Mouse (Mus musculus): ENCODE measurements around the gene Bmp7. TPM values are rescaled to one million over a fixed set of nuclear protein-coding genes. Genes with fewer than 3 reads are reported as not detected.

Gene Bmp7
- polyA plus RNA-seq, 1 experiment from 2014 or later = 7.4 TPM

GRCm38 (mm10) chr2:172924961-172925360 is 15.2 kb downstream of the Bmp7 start:
- H3K9me3 ChIP-seq (ENCODE audit: control insufficient read depth, low read length) = no peaks in the 10 kb centered on the region
- ATAC-seq = no peak
- no peak overlapping the region for H3K4me3 ChIP-seq (replicated peaks; ENCODE audit: low read length)
- no peak overlapping the region for H3K9ac ChIP-seq (replicated peaks; ENCODE audit: low read depth, low read length)
- WGBS = 35% methylated on average over 6 of the region's 6 CpGs
- H3K27ac ChIP-seq (ENCODE audit: low read length) = no peak overlapping the region
- no peaks in the 10 kb centered on the region for H3K27me3 ChIP-seq (replicated peaks; ENCODE audit: control insufficient read depth, insufficient read depth, low read length)
- no peaks in the 10 kb centered on the region for H3K4me1 ChIP-seq (replicated peaks; ENCODE audit: control insufficient read depth, insufficient read depth, low read length)
- no peak overlapping the region for H3K4me2 ChIP-seq (ENCODE audit: low read length)
- H3K36me3 ChIP-seq (ENCODE audit: control insufficient read depth, insufficient read depth) = no peaks in the 10 kb centered on the region

DNA sequence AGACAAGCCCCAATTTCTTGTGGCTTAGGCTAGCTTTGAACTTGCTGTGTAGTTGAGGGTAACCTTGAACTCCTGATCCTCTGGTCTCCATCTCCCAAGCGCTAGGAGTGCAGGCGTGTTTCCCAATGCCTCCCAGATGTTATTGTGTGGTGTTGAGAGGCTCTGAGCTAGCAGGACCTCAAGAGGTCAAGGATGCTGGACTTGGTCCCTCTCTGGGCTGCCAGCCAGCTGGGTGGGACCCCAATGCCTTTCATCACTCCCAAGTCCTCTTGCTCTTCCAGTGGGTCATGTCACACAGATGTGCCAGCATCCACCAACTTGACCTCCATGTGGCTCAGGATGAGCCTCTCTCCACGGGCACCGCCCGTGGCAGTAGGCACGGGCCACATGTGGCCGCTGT is 16.9 kb downstream of the Bmp7 start:
- Histone ChIP-seq H3K9me3 (ENCODE audit: control insufficient read depth, low read length) (no peaks in the 10 kb centered on the region), H3K27ac (ENCODE audit: low read length) (no peak overlapping the region), H3K27me3 (replicated peaks; ENCODE audit: control insufficient read depth, insufficient read depth, low read length) (no peaks in the 10 kb centered on the region), H3K4me2 (ENCODE audit: low read length) (no peak overlapping the region), H3K9ac (replicated peaks; ENCODE audit: low read depth, low read length) (no peak overlapping the region), H3K36me3 (ENCODE audit: control insufficient read depth, insufficient read depth) (no peaks in the 10 kb centered on the region), H3K4me1 (replicated peaks; ENCODE audit: control insufficient read depth, insufficient read depth, low read length) (no peaks in the 10 kb centered on the region), H3K4me3 (replicated peaks; ENCODE audit: low read length) (no peak overlapping the region)
- WGBS = 97% methylated on average over 7 of the region's 7 CpGs
- ATAC-seq = no peak

- WGBS = 47% methylated on average over 5 of the region's 5 CpGs
- H3K4me2 ChIP-seq (ENCODE audit: low read length) = no peak overlapping the region
- no peak overlapping the region for H3K27ac ChIP-seq (ENCODE audit: low read length)
- H3K4me3 ChIP-seq (replicated peaks; ENCODE audit: low read length) = no peak overlapping the region
- H3K9me3 ChIP-seq (ENCODE audit: control insufficient read depth, low read length) = no peaks in the 10 kb centered on the region
- no peak overlapping the region for H3K9ac ChIP-seq (replicated peaks; ENCODE audit: low read depth, low read length)
- H3K4me1 ChIP-seq (replicated peaks; ENCODE audit: control insufficient read depth, insufficient read depth, low read length) = no peaks in the 10 kb centered on the region
- no peaks in the 10 kb centered on the region for H3K36me3 ChIP-seq (ENCODE audit: control insufficient read depth, insufficient read depth)
- no peak for ATAC-seq
- H3K27me3 ChIP-seq (replicated peaks; ENCODE audit: control insufficient read depth, insufficient read depth, low read length) = no peaks in the 10 kb centered on the region
These were observed 17.5 kb downstream of the Bmp7 start for GRCm38 (mm10) chr2:172922597-172922996.

GRCm38 (mm10) chr2:172914018-172914417 is 26.1 kb downstream of the Bmp7 start:
- Histone ChIP-seq H3K4me3 (replicated peaks; ENCODE audit: low read length) (no peak overlapping the region), H3K36me3 (ENCODE audit: control insufficient read depth, insufficient read depth) (no peaks in the 10 kb centered on the region), H3K9ac (replicated peaks; ENCODE audit: low read depth, low read length) (no peak overlapping the region), H3K4me1 (replicated peaks; ENCODE audit: control insufficient read depth, insufficient read depth, low read length) (no peaks in the 10 kb centered on the region; the same call in 1 of the 2 replicates), H3K4me2 (ENCODE audit: low read length) (no peak overlapping the region), H3K27ac (ENCODE audit: low read length) (no peak overlapping the region), H3K9me3 (ENCODE audit: control insufficient read depth, low read length) (no peaks in the 10 kb centered on the region), H3K27me3 (replicated peaks; ENCODE audit: control insufficient read depth, insufficient read depth, low read length) (no peaks in the 10 kb centered on the region)
- WGBS = 86% methylated on average over 14 of the region's 14 CpGs
- no peak for ATAC-seq

DNA sequence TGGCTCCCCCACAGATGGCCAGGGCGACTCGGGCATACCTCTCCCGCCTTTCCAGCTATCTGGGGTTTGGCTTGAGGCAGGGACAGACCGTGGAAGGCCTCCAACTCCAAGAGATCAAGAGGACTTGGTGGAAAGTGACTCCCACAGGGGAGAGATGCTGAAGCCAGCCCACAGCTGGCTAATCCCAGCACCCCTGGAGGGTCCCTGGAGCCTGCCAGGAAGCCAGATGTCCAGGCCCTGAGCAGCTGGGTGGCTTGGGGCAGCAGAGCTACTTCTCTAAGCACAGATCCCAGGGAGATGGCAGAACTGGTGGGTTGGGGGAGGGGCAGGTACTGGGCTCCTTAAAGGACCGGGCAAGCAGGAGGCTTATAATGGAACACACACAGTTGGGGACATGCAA is 28.4 kb downstream of the Bmp7 start:
- Histone ChIP-seq H3K9me3 (ENCODE audit: control insufficient read depth, low read length) (no peaks in the 10 kb centered on the region), H3K4me3 (replicated peaks; ENCODE audit: low read length) (no peak overlapping the region), H3K4me2 (ENCODE audit: low read length) (no peak overlapping the region), H3K27ac (ENCODE audit: low read length) (no peak overlapping the region), H3K9ac (replicated peaks; ENCODE audit: low read depth, low read length) (no peak overlapping the region), H3K4me1 (replicated peaks; ENCODE audit: control insufficient read depth, insufficient read depth, low read length) (no peaks in the 10 kb centered on the region; the same call in 1 of the 2 replicates), H3K36me3 (ENCODE audit: control insufficient read depth, insufficient read depth) (no peaks in the 10 kb centered on the region), H3K27me3 (replicated peaks; ENCODE audit: control insufficient read depth, insufficient read depth, low read length) (no peaks in the 10 kb centered on the region)
- no peak for ATAC-seq
- 47% methylated on average over 5 of the region's 5 CpGs for WGBS

GRCm38 (mm10) chr2:172911157-172911556 is 29.0 kb downstream of the Bmp7 start:
- no peaks in the 10 kb centered on the region for H3K9me3 ChIP-seq (ENCODE audit: control insufficient read depth, low read length)
- WGBS = 78% methylated on average over 6 of the region's 6 CpGs

DNA sequence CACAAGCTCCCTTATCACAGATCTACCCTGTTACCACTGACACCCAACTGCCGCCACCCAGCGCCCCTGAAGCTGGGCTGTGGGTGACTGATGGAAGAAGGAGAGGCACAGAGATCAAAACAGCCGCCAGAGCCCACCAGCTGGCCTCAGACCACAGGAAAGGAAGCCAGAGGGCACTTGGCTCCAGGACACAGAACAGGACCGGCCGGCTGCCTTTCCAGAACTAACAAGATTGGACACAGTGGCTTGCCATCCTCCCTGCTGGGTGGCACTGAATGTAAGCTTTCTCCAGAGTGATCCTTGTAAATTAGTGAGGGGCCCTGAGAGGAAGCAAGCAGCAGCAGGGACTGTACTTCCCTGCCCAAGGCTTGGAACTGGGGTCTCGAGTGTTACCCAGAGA is 30.7 kb downstream of the Bmp7 start:
- no peaks in the 10 kb centered on the region for H3K36me3 ChIP-seq (ENCODE audit: control insufficient read depth, insufficient read depth)
- H3K27me3 ChIP-seq (replicated peaks; ENCODE audit: control insufficient read depth, insufficient read depth, low read length) = no peaks in the 10 kb centered on the region
- H3K9me3 ChIP-seq (ENCODE audit: control insufficient read depth, low read length) = no peaks in the 10 kb centered on the region
- H3K4me1 ChIP-seq (replicated peaks; ENCODE audit: control insufficient read depth, insufficient read depth, low read length) = no peaks in the 10 kb centered on the region; the same call in 1 of the 2 replicates
- 57% methylated on average over 6 of the region's 6 CpGs for WGBS
- no peak for ATAC-seq
- H3K9ac ChIP-seq (replicated peaks; ENCODE audit: low read depth, low read length) = no peak overlapping the region
- H3K4me3 ChIP-seq (replicated peaks; ENCODE audit: low read length) = no peak overlapping the region
- H3K27ac ChIP-seq (ENCODE audit: low read length) = no peak overlapping the region
- no peak overlapping the region for H3K4me2 ChIP-seq (ENCODE audit: low read length)

More at GRCm38 (mm10) chr2:172911157-172911556, 29.0 kb downstream of the Bmp7 start:
- Histone ChIP-seq H3K27ac (ENCODE audit: low read length) (no peak overlapping the region), H3K4me1 (replicated peaks; ENCODE audit: control insufficient read depth, insufficient read depth, low read length) (no peaks in the 10 kb centered on the region; the same call in 1 of the 2 replicates), H3K4me3 (replicated peaks; ENCODE audit: low read length) (no peak overlapping the region), H3K4me2 (ENCODE audit: low read length) (no peak overlapping the region), H3K36me3 (ENCODE audit: control insufficient read depth, insufficient read depth) (no peaks in the 10 kb centered on the region), H3K27me3 (replicated peaks; ENCODE audit: control insufficient read depth, insufficient read depth, low read length) (no peaks in the 10 kb centered on the region), H3K9ac (replicated peaks; ENCODE audit: low read depth, low read length) (no peak overlapping the region)
- no peak for ATAC-seq

DNA sequence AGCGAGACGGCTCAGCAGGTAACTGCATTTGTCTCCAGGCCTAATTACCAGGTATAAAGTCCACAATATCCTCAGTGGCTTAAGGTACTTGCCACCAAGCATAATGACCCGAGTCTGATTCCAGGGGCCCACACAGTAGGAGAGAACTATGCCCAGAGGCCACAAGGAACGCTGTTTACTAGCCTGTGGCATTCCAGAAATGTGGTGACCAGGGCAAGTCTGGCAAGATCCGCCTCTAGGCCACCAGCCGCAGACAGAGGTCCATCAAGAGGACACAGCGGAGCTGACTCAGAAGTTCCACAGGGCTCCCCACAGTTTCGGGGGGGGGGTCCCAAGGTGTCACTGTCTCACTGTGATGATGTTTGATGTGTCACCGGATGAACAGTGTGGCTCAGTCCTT is 34.0 kb downstream of the Bmp7 start:
- H3K4me1 ChIP-seq (replicated peaks; ENCODE audit: control insufficient read depth, insufficient read depth, low read length) = no peaks in the 10 kb centered on the region
- H3K9ac ChIP-seq (replicated peaks; ENCODE audit: low read depth, low read length) = no peak overlapping the region
- H3K9me3 ChIP-seq (ENCODE audit: control insufficient read depth, low read length) = no peaks in the 10 kb centered on the region
- ATAC-seq = no peak
- H3K4me2 ChIP-seq (ENCODE audit: low read length) = no peak overlapping the region
- WGBS = 89% methylated on average over 9 of the region's 9 CpGs
- H3K27ac ChIP-seq (ENCODE audit: low read length) = no peak overlapping the region
- H3K27me3 ChIP-seq (replicated peaks; ENCODE audit: control insufficient read depth, insufficient read depth, low read length) = no peaks in the 10 kb centered on the region
- H3K4me3 ChIP-seq (replicated peaks; ENCODE audit: low read length) = no peak overlapping the region
- H3K36me3 ChIP-seq (ENCODE audit: control insufficient read depth, insufficient read depth) = no peaks in the 10 kb centered on the region

DNA sequence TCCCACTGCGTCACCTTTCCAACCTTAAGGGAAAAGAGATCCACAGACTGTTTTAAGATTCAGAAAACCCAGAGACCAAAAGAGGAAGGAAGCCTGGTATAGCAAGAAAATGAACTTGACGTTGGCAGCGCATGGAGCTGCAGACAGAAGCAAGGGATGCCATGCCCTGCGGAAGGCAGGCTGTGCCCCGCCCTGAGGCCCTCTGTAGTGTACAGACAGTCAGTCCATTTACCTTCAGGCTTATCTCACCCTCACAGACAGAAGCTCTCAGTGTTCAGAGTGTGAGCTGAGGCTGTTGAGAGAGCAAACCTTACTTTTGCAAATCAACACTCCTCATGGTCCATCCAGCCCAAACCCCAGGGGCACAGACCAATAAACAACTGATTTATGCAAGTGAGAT is 35.1 kb downstream of the Bmp7 start:
- H3K4me1 ChIP-seq (replicated peaks; ENCODE audit: control insufficient read depth, insufficient read depth, low read length) = no peaks in the 10 kb centered on the region
- no peak overlapping the region for H3K4me3 ChIP-seq (replicated peaks; ENCODE audit: low read length)
- H3K4me2 ChIP-seq (ENCODE audit: low read length) = no peak overlapping the region
- H3K9ac ChIP-seq (replicated peaks; ENCODE audit: low read depth, low read length) = no peak overlapping the region
- 93% methylated on average over 5 of the region's 5 CpGs for WGBS
- no peaks in the 10 kb centered on the region for H3K36me3 ChIP-seq (ENCODE audit: control insufficient read depth, insufficient read depth)
- no peaks in the 10 kb centered on the region for H3K27me3 ChIP-seq (replicated peaks; ENCODE audit: control insufficient read depth, insufficient read depth, low read length)
- no peak for ATAC-seq
- no peak overlapping the region for H3K27ac ChIP-seq (ENCODE audit: low read length)
- H3K9me3 ChIP-seq (ENCODE audit: control insufficient read depth, low read length) = no peaks in the 10 kb centered on the region

GRCm38 (mm10) chr2:172904614-172905013 is 35.5 kb downstream of the Bmp7 start:
- H3K4me3 ChIP-seq (replicated peaks; ENCODE audit: low read length) = no peak overlapping the region
- H3K4me1 ChIP-seq (replicated peaks; ENCODE audit: control insufficient read depth, insufficient read depth, low read length) = no peaks in the 10 kb centered on the region
- H3K4me2 ChIP-seq (ENCODE audit: low read length) = no peak overlapping the region
- ATAC-seq = no peak
- WGBS = 90% methylated on average over 6 of the region's 6 CpGs
- H3K9me3 ChIP-seq (ENCODE audit: control insufficient read depth, low read length) = no peaks in the 10 kb centered on the region
- H3K27ac ChIP-seq (ENCODE audit: low read length) = no peak overlapping the region
- H3K27me3 ChIP-seq (replicated peaks; ENCODE audit: control insufficient read depth, insufficient read depth, low read length) = no peaks in the 10 kb centered on the region
- H3K36me3 ChIP-seq (ENCODE audit: control insufficient read depth, insufficient read depth) = no peaks in the 10 kb centered on the region
- no peak overlapping the region for H3K9ac ChIP-seq (replicated peaks; ENCODE audit: low read depth, low read length)
